Mouse (Mus musculus): Measurements from ENCODE around the gene Cybrd1. TPM values are rescaled to one million over a fixed set of nuclear protein-coding genes. Genes with fewer than 3 reads are reported as not detected.

The Cybrd1 gene
- polyA plus RNA-seq, 1 experiment = 3.0 TPM

- no peak for DNase-seq (ENCODE audit: extremely low spot score in 1 of 2, low spot score in 1 of 2)
Observed at GRCm38 (mm10) chr2:71122268-71123029, 4.7 kb downstream of the Cybrd1 start.

GRCm38 (mm10) chr2:71123591-71123990 is 5.9 kb downstream of the Cybrd1 start:
- no peak for DNase-seq (ENCODE audit: extremely low spot score in 1 of 2, low spot score in 1 of 2)

GRCm38 (mm10) chr2:71127779-71128534 is 10.2 kb downstream of the Cybrd1 start:
- DNase-seq (ENCODE audit: extremely low spot score in 1 of 2, low spot score in 1 of 2) = no peak

GRCm38 (mm10) chr2:71130366-71130765 is 12.6 kb downstream of the Cybrd1 start:
- DNase-seq (ENCODE audit: extremely low spot score in 1 of 2, low spot score in 1 of 2) = no peak

GRCm38 (mm10) chr2:71131866-71132496 is 14.3 kb downstream of the Cybrd1 start:
- DNase-seq (ENCODE audit: extremely low spot score in 1 of 2, low spot score in 1 of 2) = no peak

GRCm38 (mm10) chr2:71134041-71134505 is 16.4 kb downstream of the Cybrd1 start:
- no peak for DNase-seq (ENCODE audit: extremely low spot score in 1 of 2, low spot score in 1 of 2)

GRCm38 (mm10) chr2:71134836-71135235 is 17.1 kb downstream of the Cybrd1 start:
- DNase-seq (ENCODE audit: extremely low spot score in 1 of 2, low spot score in 1 of 2) = no peak

GRCm38 (mm10) chr2:71140622-71141021 is 22.9 kb downstream of the Cybrd1 start:
- no peak for DNase-seq (ENCODE audit: extremely low spot score in 1 of 2, low spot score in 1 of 2)

GRCm38 (mm10) chr2:71142410-71142809 is 24.7 kb downstream of the Cybrd1 start:
- DNase-seq (ENCODE audit: extremely low spot score in 1 of 2, low spot score in 1 of 2) = no peak

- DNase-seq (ENCODE audit: extremely low spot score in 1 of 2, low spot score in 1 of 2) = no peak
Observed at GRCm38 (mm10) chr2:71145853-71146252, 28.1 kb downstream of the Cybrd1 start.

- DNase-seq (ENCODE audit: extremely low spot score in 1 of 2, low spot score in 1 of 2) = no peak
Observed at GRCm38 (mm10) chr2:71146266-71146665, 28.5 kb downstream of the Cybrd1 start.

- DNase-seq (ENCODE audit: extremely low spot score in 1 of 2, low spot score in 1 of 2) = peak in 1 of 2 experiments; percentile 5
Observed at GRCm38 (mm10) chr2:71147816-71148215, 30.1 kb downstream of the Cybrd1 start.

- no peak for DNase-seq (ENCODE audit: extremely low spot score in 1 of 2, low spot score in 1 of 2)
Observed at GRCm38 (mm10) chr2:71152170-71152569, 34.4 kb downstream of the Cybrd1 start.

GRCm38 (mm10) chr2:71155486-71155885 is 37.8 kb downstream of the Cybrd1 start:
- peak; percentile 11 to 86 for DNase-seq (ENCODE audit: extremely low spot score in 1 of 2, low spot score in 1 of 2)

GRCm38 (mm10) chr2:71156446-71156845 is 38.7 kb downstream of the Cybrd1 start:
- no peak for DNase-seq (ENCODE audit: extremely low spot score in 1 of 2, low spot score in 1 of 2)

- DNase-seq (ENCODE audit: extremely low spot score in 1 of 2, low spot score in 1 of 2) = no peak
Observed at GRCm38 (mm10) chr2:71157881-71158280, 40.2 kb downstream of the Cybrd1 start.

GRCm38 (mm10) chr2:71159576-71160306 is 42.0 kb downstream of the Cybrd1 start:
- DNase-seq (ENCODE audit: extremely low spot score in 1 of 2, low spot score in 1 of 2) = no peak

GRCm38 (mm10) chr2:71160307-71160861 is 42.7 kb downstream of the Cybrd1 start:
- DNase-seq (ENCODE audit: extremely low spot score in 1 of 2, low spot score in 1 of 2) = peak in 1 of 2 experiments; percentile 12

GRCm38 (mm10) chr2:71161558-71161957 is 43.8 kb downstream of the Cybrd1 start:
- DNase-seq (ENCODE audit: extremely low spot score in 1 of 2, low spot score in 1 of 2) = no peak

Data from frontal cortex, adult 2 months (tissue).